Mouse (Mus musculus) megakaryocyte-erythroid progenitor cell, adult 5 weeks (primary cell): ENCODE data around the gene Islr. TPM values are rescaled to one million over a fixed set of nuclear protein-coding genes. Genes with fewer than 3 reads are reported as not detected.

Source experiments
- polyA plus RNA-seq: library from polyadenylated mRNA; stranded (reverse); fragments of >175 nt; gene quantifications from 2 replicates; pipeline ENCODE4 v1.2.3, GENCODE M21; 2012

The Islr gene
- polyA plus RNA-seq, result 0.07 and 0.44 TPM in 2 replicates

DNA sequence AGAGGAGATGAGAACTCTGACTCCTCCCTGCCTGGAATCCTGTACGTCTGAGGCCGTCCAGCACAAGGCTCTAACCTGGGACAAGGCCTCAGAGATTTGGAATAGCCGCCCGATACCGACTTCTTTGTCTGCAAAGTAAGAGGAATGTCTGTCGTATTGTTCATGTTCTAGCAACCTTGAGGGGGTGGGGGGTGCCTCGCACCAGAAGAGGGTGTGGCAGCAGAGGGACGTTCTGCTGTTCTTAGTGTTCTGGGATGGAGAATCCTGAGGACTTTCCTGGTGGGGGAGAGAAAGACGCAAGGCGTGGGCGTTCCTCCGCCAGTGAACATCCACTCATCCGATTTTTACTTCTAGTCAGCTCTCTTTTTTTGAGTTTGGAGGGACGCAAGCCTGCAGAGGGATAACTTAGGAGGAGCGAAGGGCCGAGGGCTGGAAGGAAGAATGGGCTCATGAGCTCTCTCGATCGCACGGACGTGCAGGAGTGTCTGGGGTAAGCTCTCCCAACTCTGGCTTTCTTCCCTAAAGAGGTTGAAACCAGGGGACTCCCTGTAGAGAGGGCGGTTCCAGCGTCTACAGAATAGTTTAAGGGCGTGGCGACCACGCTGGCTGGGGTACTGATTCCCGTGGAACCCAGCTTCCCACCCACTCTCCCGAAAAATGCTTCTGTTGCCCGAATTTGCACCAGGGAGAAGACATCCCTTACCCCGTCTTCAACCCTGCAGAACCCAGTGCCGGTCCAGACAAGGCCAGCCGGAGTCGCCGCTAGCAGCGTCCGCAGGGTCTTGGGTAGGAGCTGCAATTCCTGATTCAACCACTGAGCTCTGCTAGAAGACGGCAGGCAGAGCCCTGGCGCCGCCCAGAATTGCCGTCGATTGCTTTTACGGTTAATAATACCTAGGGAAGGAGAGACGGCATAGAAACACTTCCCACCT, at the start of gene Islr, which contains the start of gene Islr2:
Islr (minus strand) TSS at position 791 of the 932 bp plus-strand sequence.
Islr2 (minus strand) TSS at position 804 of the 932 bp plus-strand sequence.

DNA sequence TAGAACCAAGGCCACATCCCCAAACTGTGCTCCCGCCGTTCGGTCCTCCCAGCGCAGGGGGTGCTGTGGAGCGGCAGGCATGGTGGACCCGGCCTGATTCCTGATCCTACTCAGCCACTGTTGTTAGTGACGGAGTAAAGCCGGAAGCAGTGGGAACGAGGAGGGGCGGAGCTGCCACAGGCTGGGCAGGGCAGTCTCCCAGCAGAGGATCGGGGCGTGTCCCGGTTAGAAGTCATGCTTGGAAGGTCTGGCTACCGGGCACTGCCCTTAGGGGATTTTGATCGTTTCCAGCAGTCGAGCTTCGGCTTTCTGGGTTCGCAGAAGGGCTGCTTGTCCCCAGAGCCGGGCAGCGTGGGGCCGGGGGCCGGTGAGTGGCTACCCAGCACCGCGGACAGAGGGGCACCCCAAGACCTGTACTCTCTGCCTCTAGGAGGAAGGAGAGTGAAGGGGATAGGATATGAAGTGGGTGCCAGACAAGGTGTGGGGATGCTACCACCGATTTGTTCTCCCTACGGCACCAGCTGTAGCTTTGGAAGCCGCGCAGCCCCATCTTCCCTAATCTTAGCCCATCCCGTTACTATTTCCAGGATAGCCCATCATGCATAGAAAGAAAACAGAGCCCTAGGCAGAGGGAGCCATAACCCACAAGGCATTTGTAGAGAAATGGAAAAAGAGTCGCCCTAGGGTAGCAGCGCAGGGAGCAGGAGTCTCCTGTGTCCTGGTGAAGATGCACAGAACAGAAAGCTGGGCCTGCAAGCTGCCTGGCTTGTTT, 49.1 kb upstream of the Islr start, which contains the start of gene Stoml1:
Stoml1 (plus strand) TSS at position 132 of the 772 bp plus-strand sequence.

DNA sequence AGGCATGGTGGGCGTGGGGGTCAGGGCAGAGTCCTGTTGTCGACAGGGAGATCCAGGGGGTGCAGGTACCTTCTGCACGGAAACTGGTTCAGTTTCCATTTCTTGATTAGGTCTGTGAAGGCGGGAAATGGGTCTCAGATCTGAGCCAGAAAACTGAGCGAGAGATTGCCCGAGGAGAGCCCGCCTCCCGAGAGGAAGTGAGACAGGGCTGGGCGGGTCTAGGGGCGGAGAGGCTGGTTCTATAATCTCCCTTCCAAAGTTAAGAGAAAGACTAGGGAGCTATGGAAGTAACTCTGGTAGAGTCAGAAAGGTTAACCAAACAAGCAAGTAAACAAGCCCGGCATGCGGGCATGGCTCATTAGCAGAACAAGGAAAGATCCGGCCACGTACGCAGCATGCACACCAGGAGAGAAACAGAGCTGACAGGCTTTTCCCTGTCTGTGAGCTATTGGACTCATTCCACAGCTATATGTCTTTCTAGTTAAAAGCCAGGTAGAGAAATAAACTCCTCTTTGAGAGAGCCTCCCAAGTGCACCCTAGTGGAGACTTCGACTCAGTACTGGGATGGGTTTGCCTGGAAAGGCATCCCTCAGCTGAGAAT, 45.6 kb upstream of the Islr start, which contains the start of gene Pml:
Pml (minus strand) TSS at position 195 of the 601 bp plus-strand sequence.

DNA sequence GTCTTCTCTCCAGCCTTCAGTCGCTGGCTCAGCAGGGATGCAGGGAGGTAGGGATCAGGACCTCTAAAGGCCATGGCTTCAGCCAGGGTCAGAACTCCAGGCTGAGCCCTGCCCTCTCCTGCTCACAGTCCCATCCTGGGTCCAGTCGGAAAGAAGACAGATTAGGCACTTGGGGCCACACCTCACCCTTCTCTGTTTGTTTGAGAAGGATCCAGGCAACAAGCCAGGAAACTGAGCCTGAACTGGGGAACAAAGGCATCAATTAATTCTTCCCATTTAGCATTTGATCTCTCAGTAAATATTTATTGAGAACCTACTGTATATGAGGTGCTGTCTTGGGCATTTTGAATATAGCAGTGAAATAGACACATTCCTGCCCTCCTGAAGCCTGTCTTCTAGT, 85.4 kb downstream of the Islr start, which contains the start of gene Ccdc33:
Ccdc33 (minus strand) TSS at position 153 of the 400 bp plus-strand sequence.

Other genes starting within 250 kb of the Islr start
- 0.49 and 0.76 TPM in 2 replicates for gene Cyp11a1, start 197.9 kb downstream of the Islr start, polyA plus RNA-seq
- gene Stra6, start 140.5 kb downstream of the Islr start, polyA plus RNA-seq, result not detected in 2 replicates
- gene Ccdc33, start 85.5 kb downstream of the Islr start, polyA plus RNA-seq, result not detected in 2 replicates
- 0.22 and 0.34 TPM in 2 replicates for gene Islr2, start within 50 bp of the Islr start, polyA plus RNA-seq
- 150 and 177 TPM in 2 replicates for gene Pml, start 45.5 kb upstream of the Islr start, polyA plus RNA-seq
- gene Stoml1, start 48.9 kb upstream of the Islr start, polyA plus RNA-seq, result 6.7 and 7.1 TPM in 2 replicates
- gene Loxl1, start 108.9 kb upstream of the Islr start, polyA plus RNA-seq, result 0.10 TPM in 1 of 2 replicates, not detected in the other
- not detected in 2 replicates for gene Tbc1d21, start 166.1 kb upstream of the Islr start, polyA plus RNA-seq